Mouse (Mus musculus) heart, adult 8-10 months (tissue): ENCODE results near the gene Ndufaf5. TPM values are rescaled to one million over a fixed set of nuclear protein-coding genes. Genes with fewer than 3 reads are reported as not detected.
"Not testable (repeated sequence)": the region's sequence is repeated elsewhere in the genome, so short reads cannot be mapped to it uniquely, and the experiment has no call there.

Source experiments
- DNase-seq: peaks from one replicate; pipeline ENCODE4 v3.0.0; 2022; ENCODE audit warnings: low spot score
- total RNA-seq, 4 experiments: library from RNA; stranded (reverse); gene quantifications; 2 replicates each; pipeline ENCODE4 v1.2.4; 2022

The Ndufaf5 gene
- total RNA-seq: 10 to 100 TPM; 31.2 to 35.0 (median 32.6) TPM

DNA sequence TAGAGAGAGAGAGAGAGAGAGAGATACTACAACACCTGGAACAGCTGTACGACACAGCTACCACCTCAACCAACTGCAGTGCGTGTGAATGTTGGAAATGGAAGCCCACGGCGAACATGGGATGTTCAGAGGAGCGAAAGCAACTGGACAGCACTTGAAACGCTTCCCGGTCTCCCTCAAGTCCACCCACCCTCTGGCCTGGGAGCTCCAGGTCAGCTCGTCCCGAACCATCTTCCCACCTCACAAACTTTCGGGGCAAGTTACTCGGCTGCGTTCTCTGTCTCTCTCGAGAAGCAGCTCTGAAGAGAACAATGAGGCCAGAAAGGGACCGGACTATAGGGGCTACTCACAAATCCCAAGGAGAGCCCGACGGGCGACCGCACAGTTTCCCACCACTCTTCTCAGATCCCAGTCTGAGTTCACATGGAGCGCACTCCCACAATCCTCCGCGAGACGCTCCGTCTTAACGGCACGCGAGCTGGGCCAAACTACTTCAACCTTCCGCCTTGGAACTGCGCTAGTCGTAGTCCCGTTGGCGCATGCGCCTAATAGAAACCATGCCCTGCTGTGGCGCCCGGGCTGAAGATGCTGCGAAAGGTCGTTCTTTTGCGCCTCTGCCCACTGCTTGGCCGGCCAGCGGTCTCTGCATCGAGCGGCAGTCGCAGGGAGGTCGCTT is at the start of gene Ndufaf5, which contains the start of gene Esf1:
Ndufaf5 (plus strand) TSS at position 523 of the 676 bp plus-strand sequence.
Esf1 (minus strand) TSS at position 438 of the 676 bp plus-strand sequence.
- peak; percentile 99 for DNase-seq

DNA sequence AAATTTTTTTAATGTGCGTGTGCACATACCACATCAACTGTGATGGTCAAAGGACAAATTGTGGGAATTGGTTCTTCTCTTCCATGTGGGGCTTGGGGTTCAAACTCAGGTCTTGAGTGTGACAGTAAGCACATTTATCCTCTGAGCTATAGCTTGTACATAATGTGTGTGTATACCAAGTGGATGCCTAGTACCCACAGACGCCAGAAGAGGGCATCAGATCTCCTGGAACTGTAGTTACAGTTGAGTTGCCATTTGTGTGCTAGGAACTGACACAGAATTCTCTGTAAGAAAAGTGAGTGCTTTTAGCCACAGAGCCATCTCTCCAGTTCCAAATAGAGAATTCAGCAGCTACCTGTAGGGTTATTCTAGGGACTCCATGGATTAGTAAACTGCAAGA is 44.9 kb upstream of the Ndufaf5 start:
- no peak for DNase-seq

DNA sequence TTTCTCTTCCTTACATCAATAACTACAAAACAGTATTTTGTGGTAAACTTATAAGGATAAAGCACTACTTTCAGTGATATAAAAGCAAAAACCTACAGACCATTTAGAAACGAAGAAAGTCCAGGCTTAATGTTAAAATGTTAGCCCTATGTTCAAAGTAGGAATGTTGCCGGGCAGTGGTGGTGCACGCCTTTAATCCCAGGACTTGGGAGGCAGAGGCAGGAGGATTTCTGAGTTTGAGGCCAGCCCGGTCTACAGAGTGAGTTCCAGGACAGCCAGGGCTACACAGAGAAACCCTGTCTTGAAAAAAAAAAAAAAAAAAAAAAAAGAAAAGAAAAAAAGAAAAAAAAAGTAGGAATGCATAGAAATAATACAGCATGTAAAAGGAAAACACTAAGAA is 18.7 kb upstream of the Ndufaf5 start, which contains the start of gene Gm17374:
Gm17374 (plus strand) TSS at position 301 of the 400 bp plus-strand sequence.
- not testable (repeated sequence) for DNase-seq

DNA sequence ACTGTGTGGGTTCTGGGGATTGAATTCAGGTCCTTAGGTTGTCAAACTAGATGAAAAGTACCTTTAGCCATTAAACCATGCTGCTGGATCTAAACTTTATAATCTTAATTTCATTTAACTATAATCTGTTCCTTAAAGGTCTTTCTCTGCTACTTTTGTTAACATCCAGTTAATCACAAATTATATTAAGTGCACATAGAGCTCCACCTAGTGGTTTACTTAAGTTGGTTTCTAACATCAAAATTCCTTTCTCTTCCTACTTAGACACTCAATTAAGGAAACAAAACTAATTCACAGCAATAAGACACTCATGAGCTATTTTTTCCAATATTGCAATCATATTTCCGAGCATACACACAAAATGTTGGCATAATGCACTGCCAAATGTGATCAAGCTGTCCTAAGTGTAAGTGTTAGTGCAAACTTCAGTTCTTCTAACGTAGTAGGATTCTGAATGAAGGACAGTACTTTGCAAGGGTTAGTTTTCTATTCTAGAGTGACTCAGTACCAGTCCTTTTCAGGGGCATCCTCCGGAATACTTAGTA is 11.2 kb upstream of the Ndufaf5 start:
- DNase-seq: peak; percentile 28

DNA sequence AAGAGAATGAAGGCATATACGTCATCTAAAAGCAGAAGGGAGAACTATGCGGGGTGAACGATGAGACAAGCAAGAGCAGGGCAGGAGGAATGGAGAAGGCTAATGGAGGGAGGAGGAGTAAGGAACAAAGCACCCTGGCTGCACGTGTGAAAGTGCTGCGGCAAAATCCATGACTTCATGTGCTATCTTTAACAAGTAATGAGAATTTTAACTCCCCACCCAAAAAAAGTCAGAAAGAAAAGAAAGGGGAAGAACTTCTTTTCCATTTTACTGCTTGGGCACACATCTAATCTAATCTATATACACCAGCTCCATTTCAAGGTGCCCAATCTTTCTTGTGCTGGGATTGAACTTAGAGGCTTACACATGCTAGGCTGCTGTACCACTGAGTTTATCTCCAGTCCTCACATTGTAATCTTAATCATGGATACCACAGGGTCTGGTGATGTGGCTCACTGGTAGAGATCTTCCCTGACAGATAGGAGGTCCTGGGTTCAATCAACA is 7.0 kb upstream of the Ndufaf5 start:
- DNase-seq: no peak

DNA sequence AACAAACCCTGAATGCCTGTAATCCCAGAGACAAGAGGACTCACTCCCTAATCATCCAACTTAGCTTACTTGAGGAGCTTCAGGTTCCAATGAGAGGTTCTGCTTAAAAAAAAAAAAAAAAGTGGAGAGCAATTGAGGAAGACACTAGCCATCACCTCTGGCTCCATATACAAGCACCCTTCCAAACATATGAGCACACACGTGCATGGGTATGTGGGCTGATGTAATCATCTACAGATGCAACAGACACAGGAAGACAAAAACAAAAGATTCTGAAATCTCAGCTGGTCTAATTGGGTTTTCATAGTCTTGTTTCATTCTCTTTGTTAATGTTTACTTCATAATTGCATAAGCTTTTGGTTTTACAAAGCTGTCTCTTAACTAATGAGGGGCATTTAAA is 1.4 kb upstream of the Ndufaf5 start:
- no peak for DNase-seq

DNA sequence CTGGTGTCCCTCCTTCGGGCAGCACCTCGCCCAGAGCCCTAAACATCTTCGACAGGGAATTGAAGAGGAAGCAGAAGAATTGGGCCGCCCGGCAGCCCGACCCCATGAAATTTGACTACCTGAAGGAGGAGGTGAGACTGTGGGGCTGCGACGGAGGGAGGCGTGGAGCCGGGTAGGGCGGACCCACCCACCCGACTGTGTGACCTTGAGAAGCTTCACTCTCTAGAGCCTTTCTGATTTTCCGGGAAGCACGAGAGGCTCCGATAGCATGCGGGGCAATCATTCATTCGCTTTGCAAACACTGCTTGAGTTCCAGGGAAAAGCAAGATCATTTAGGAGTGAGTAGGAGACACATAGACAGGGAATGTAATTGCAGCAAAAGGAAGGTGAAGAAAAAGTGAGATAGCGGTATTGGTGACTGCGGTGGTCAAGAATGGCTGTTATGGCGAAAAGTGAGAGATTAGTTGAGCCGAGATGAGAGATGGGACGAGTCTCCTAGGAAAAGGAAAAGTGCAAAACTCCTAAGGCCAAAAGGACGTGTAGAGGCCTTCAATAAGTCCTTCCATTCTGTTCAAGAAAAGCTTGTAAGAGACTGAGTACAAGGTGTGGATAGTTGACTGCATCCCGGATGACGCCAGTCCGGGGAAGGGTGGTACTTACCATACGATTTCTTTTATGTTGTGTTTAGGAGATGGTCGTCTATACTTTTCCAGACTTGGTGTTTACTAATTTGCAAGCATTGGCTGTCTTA is 529 bp downstream of the Ndufaf5 start:
- DNase-seq: no peak

DNA sequence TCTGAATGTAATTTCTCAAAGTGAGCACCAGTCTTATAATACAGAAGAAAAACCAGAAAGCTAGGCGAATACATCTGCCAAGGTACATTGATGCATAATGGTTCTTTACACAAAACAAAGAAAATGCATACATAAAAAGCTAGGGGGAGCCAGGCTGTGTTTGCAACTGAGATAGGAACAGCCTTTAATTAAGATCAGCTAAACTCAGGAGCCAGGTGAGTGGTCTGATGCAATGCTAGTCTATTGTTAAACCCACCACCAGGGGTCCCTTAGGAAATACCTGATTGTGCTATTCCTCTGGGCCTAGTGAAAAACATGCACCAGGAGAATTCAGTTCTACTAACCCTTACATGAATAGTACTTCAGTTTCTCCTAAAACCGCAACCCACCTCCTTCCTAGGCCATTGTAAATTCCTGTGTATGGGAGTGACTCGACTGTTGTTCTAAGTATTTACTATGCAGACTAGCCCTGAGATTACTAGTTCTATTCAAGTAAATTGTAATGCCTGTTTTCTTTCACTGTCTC is 15.3 kb downstream of the Ndufaf5 start:
- not testable (repeated sequence) for DNase-seq

DNA sequence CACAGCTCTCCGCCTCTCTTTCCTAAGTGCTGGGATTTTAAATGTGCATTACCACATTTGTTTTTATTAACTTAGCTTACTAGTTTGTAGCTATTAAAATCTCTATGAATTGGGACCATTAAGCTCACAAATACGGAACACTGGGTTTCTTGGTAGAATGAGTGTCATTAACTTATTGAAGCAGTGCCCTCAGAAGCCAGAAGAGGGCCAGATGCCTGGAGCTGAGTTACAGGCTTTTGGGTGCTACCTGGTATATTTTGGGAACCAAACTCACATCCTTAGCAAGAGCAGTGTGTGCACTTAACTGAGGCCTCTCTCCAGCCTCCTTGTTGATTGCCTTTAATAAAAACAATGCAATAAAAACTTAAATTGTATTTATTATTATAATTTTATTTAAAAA is 30.3 kb downstream of the Ndufaf5 start:
- DNase-seq: no peak

DNA sequence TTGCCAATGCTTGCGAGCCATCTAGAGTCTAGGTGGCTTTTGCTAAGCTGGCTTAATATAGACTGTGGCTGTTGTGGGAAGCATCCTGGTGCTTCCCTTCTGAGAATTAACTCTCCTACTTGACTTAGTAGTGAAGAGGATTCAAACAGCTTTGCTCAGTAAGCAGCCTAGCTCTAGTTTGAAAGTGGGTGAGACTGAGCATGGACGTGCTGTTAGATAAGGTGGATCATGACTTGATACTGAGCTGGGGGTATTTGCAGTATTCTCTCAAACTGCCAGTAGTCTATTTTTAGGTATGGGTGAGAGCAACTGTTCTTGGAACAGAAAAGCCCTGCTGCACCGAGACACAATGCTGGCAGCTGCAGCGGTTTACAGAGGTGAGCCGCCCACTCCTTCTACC is 32.1 kb downstream of the Ndufaf5 start:
- peak; percentile 36 for DNase-seq

DNA sequence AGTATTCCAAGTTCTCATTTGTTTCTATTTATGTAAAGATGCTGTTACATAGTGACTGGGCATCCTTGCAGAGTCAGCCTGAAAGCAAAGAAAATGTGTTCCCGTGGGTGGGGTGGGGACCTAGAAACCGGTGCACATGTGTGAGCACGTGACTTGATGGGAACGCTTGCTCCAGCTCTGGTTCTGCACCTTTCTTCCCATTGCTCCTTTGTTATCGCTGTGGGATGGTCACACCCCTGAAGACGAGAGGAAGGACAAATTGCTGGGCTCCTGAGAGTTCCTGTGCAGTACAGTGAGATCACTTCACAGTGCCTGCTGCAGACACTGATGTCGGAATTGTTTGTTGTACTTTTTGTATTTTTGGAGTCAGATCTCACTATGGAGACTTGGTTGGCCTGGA is 33.3 kb downstream of the Ndufaf5 start:
- no peak for DNase-seq

DNA sequence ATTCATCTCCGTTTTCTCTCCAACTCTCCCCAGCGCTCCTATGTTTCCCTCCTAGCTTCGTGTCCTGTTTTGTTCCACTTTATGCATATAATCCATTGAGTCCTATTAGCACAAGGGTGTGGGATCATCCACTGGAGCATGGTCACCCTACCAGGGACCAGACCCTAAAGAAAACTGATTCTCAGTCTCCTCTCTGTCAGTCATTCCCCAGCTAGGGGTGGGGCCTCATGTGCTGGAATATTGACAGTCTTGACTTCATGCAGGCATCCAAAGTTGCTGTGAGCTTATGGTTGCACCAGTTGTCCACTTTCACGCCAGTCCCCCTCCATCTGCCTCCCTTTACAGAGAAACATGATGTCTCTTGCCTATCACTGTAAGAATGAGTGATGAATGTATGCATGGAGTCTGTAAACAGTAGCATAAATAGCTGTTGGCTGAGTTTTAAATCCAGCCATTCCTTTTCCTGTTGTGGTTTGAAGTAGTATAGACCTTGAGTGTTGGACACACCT is 44.1 kb downstream of the Ndufaf5 start:
- no peak for DNase-seq

DNA sequence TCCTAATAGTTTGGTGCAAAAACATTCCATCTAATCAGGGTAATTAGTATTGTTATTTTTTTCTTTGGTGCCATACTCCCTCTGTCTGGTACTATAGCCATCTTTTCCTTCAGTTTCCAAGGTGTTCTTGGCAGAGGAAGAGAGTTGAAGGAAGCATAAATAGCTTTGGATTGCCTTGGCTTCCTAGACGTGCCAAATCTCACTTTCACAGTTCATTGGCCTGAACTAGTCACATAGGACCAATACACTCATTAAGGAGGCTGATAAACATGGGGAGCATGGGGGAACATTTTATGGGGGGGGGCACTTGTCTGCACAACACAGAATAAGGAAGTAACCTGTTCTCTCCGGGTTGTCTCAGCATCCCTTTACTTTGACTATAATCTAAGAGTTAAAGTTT is 45.0 kb downstream of the Ndufaf5 start:
- DNase-seq: no peak

DNA sequence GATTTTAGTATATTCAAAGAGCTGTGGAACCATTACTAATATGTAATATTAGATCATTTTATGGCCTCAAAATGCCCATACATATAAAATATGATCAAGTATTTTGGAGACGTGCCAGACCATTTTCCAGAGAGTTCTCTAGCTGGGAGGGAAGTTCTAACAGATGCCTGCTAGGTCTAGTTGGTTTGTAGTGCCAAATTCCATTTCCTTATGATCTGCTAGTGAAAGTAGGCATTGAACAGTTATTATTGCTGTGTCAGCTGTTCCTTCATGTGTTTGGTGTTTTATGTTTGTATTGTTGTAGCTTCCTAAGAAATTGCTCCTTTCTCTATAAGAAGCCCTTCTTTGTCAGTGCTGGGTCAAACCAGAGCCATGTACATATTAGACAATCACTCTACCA is 45.5 kb downstream of the Ndufaf5 start:
- DNase-seq: no peak

DNA sequence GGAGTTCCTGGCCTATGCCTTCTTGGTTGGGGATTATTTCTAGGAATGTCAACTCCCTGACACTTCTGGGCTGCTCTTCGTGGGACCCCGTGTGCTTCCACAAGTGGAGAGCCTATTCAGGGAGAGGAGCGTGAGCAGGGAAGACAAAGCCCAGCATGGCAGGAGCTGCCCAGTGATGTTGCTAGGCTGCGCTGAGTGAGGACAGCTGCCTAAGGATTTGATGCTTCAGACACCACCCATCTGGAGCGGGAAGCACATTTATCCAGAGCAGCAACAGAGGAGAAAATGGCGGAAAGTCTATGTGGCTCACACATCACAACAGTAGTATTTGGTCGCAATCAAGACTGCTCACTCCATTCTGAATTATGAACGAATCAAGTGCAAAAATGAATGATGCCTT is 49.9 kb downstream of the Ndufaf5 start:
- DNase-seq: no peak

DNA sequence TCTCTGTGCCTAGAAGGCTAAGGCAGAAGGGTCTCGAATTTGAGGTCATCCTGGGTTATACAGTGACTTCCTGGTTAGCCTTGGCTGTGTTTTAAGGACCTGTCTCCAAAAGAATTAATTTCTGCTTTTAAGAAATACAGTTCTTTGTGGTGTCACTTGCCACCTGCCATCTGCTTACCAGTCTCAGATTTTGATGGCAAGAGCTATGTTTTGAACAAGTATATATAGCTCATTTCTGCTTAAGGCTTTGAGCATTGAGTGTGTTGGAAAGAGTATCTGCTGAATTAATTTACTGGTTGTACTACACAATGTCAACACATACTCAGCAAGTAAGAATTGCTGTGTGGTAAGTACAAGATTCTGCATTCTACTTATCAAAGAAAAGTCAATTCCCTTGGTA is 59.8 kb downstream of the Ndufaf5 start:
- DNase-seq: no peak

DNA sequence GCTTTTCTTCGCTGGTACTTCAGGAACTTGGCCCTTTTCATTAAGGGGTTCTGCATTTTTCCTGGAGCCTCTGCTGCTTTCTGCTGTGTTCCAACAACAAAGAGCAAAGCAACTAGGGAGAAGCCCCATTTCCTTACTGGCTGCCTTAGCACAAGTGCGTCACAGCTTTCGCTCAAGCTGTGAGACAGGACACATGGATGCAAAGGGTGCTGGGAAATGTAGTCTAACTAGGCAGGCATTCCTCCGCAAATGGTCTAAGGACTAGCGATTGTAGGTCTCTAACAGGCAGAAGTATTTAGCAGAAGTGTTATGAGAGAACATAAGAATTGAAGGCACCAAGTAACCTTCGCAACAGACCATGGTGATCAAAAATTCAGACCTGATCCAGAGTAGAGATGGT is 66.8 kb downstream of the Ndufaf5 start:
- no peak for DNase-seq

DNA sequence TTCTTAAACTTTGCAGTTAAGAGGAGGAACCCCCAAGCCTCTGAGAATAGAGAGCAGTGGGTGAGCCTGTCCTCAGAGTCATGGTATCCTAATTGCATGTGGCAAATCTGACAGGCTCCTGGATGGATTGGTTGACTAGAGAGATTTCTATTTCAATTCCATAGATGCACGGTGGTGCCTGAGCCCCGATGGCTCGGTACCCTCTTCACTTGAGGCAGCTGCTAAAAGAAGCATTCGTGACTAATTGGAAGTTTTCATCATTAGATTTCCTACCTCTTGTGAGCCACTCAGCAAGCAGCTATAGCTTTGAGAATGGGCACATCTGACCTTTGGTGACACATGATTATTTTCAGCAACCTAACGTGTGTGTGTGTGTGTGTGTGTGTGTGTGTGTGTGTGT is 71.9 kb downstream of the Ndufaf5 start:
- no peak for DNase-seq

DNA sequence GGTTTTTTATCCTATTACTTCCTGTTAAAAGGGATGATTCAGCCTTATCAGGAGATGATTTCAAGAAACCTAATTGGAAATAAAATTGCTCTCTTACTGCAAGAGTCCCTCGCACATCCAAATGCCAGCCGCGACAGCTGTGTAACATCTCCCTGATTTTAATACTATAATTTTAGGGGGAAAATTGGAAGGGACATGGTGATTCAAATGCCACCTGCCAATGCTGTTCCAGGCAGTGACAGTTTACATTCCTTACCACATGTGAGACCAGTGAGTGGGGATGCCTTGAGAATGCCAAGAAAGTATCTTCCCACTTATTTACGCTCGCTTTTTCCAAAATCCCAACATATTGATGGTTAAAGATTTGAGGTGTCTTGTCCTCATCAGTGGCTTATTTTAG is 72.7 kb downstream of the Ndufaf5 start:
- DNase-seq: no peak
